Mouse (Mus musculus) right cerebral cortex, postnatal 36 days (tissue): Measurements from ENCODE around the gene Elmo1.

Experiments used
- DNase-seq, 2 experiments: peaks; one replicate each; pipeline ENCODE4 v3.0.0; 2022; ENCODE audit warnings: low spot score in 2 of 2, mixed read lengths in 1 of 2

Gene Elmo1

DNA sequence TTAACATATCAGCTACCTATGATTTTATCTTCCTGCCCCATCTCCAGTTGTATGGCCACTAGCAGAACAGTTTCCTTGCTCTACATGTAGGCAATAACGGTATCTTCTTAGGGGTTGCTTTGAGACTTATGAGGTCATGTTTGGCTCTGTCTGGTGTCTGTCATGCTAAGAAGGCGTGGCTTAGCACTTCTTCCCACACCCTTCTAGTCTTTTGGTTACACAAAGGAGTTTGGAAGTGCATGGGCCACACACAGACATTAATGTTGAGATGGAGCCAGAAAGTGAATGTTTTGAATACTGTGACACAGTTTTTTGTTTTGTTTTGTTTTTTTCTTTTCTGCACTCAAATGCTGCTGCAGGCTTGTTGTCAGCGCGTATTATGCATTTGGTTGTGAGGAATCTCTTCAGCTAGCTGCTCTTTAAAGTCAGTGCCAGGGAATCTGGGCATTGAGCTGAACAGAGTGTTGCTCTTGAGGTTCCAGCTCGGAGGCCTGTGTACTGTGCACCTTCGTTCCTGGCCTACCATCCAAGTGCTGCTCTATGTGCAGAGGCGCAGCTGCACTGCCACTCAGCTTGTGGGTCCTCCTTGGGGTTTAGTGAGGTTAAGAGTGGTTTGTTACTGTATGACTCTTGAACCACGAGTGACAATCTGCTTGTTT, 31.1 kb downstream of the Elmo1 start:
- DNase-seq: no peak

DNA sequence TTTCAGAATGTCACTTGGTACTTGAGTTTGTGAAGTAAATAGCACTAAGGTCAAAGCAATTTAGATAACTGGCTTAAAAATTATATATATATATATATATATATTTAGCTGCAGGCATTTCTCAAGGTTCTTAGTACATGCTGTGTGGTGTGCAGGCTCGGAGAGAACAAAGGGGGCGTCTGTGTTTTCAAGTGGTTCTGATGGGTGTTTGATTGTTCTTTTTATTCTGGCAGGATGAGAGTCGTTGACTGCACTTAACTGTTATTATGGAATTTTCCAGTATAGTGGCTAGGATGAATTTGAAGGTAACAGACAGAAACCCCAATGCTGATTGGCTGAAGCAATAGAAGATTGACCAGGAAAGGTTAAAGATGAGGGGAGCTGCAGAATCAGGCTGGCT, 33.6 kb downstream of the Elmo1 start:
- DNase-seq: no peak

DNA sequence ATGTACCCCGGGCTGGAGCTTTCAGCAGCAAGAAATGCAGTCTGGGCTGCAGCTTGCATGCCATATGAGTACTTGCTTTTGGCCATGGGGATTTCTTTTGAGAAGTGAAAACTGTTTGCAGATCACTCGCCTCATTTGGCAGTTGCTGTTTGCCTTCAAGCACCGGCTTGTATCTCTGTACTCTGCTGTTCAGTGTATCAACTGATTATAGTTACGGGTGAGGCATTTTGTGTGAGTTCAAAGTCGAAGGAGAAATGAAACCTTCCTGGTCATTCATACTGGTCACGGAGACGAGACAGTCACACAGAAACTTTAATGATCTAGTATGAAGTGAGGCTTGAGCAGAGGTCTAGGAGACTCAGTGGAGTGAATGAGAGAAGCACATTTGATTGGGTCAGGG, 34.6 kb downstream of the Elmo1 start:
- no peak for DNase-seq

DNA sequence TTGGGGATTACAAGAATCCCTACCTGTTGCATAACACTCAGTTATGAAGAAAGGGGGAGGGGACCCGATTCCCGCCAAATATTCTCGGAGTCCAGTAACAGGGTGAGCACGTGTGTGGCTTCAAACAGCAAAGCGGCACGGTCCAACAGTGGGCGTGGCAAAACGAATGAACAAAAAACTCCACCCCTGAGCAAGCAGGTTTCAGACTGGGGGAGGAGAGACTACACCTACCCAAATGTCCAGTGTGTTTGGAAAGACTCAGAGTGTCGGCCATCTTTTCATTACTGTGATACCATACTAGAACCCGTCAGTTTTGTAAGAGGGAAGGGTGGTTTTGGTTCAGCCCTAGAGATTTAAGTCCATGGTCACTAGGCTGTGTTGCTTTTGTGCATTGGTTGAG, 35.4 kb downstream of the Elmo1 start:
- no peak for DNase-seq

DNA sequence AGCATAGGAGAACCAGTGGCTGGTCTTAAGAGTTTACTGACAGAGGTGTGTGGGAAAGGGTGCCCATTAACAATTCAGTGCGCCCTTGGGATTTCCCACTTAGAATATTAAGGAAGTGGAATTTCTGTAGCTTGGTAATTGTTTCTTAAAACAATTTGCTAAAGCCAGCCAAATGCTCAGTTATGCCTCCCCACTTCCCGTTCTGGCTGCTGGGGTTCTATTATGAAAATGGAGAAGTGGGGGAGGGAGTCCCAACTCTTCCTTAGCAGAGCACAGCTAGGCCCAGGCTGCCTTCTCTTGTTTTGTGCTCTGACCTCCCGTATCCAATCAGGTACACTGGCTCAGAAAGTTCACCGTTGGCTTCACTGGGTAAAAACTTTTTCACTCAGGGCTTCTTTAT, 37.2 kb downstream of the Elmo1 start:
- no peak for DNase-seq

DNA sequence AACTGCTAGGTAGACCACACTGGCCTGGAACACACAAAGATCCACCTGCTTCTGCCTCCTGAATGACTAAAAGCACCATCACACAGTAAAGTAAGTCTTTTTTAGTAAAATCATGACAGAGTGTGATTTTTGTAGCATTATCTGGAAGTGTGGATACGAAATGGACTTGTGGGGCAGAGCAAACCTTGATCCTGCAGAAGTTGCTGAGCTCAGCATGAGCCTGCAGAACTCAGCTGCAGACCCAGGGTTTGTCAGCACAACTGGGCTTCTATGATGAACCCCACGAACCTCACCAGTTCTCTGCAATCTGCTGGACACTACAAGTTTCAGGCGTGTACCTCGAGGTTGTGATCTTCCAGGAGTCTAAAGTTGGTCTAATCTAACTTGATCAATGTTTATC, 37.7 kb downstream of the Elmo1 start:
- no peak for DNase-seq

DNA sequence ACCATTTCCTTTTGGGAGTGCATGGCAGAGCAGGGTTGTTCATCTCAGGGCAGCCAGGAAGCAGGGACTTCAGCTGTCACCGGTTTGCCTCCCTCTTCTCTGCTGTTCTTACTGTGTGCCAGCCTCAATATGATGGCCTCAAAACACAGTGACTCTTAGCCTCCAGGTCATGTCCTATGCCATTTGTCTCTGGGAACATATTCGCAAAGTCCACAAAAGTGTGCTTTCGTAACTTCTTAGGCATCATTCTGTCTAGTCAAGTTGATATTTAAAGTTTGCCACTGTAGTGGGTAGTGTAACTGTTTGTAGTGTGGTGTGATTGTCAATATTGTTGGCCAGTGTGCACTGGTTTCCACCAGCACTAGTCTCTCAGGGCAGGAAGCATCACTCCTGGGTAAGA, 40.3 kb downstream of the Elmo1 start:
- no peak for DNase-seq

DNA sequence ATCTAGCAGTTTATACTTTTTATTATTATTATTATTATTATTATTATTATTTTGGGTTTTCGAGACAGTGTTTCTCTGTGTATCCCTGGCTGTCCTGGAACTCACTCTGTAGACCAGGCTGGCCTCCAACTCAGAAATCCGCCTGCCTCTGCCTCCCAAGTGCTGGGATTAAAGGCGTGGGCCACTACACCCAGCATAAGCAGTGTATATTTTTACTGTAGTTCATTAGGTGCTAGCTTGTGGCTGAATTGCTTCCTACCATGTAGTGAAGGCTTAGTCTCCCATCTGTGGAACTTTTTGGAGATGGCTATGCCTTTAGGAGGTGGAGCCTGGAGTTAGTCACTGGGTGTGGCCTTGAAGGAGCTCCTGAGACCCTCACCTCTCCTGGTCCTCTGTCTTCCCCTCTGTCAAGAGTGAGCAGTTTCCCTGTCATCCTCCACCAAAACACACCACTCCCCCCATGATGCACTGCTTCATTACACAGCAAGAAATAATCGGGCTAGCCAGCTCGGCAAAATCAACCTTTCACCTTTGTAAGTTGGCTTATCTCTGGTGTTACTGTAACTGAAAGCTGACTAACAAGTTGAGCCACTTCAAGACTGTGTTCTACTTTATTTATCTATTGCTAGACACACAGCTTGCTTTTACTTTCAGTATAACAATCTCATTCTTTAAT, 41.1 kb downstream of the Elmo1 start:
- DNase-seq: no peak

DNA sequence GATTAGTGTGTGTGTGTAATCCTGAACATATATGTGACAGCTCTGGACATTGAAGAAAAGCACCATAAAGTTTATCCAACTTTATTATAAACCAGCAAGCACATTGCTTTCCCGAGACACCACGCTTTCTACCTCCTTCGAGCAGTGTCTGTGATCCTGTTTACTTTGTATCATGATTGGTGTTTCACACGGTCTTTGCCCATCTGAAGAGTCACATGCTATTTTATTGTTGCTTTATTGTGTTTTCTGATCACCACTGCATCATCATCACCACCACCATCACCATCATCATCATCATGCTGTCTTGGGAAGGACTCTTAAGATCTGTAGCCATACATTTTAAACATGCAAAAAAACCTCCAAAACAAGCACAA, 41.6 kb downstream of the Elmo1 start:
- DNase-seq: no peak

DNA sequence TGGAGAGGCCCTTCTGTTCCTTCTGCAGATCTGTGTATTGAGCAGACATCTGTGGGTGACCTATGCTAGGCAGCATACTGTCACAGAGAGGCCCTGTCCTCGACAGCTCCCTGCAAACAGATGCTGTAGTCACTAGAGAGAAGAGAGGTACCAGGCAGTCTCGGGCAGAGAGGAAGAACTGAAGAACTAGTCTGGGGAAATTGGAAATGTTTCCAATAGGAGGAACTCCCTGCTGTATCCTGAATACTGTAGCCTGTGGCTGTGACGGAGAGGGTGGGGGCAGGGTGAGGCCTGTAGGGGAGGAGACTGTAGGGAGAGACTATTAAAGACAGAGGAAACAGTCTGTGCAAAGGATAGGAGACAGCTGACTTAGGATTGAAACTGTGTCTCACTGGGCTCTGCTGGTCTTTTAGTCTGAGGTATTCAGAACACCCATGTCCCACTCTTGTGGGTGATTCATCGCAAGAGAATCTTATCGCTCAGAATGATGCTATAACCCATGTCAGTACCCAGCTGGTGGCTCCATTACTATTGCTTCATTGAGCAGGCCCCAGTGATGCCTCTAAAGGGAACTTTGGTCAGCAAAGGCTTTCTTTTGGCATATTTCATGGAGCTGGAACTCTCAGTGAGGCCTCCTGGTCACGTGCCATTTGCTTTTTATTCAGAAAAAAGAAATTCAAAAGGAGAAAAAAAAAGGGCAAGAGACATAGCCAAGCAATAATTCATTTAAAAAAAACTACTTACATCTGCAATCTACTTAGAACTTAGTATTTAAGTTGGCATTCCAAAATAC, 43.4 kb downstream of the Elmo1 start:
- DNase-seq: no peak

DNA sequence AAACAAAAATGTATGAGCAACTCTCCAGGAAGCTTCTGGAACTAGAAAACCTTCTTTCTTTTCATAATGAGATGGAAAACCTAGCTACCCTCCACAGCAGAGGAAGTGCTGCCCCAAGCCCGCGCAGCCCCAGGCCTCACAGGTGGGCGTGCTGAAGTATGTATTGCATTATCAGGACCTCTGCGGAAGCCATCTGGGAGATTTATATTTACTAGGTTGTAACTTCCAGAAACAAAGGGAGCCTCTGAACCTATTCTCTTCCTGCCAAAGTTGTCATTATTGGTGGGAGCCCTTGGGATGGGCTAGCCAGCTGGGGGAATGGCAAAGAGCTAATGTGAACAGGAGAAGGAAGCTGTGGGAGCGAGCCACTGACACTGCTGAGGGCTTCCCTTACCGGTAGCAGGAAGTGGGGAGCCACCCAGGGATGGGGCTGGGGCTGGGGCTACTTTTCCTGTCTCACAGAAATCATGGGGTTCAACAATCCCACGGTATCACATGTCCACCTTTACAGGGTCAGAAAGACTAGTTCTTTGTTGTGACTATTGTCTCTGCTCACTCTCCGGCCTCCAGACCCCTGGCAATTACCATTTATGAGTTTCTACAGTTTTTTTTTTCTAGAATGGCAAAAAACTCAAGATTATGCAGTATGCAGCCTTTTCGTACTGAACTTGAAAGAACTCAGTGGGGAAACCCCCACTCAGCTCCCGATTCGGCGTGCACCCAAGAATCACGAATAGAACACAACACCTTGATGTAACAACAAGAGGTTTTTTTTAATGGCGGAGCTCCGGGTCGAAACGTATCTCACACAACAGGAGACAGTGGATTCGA, 44.2 kb downstream of the Elmo1 start:
- DNase-seq: no peak

DNA sequence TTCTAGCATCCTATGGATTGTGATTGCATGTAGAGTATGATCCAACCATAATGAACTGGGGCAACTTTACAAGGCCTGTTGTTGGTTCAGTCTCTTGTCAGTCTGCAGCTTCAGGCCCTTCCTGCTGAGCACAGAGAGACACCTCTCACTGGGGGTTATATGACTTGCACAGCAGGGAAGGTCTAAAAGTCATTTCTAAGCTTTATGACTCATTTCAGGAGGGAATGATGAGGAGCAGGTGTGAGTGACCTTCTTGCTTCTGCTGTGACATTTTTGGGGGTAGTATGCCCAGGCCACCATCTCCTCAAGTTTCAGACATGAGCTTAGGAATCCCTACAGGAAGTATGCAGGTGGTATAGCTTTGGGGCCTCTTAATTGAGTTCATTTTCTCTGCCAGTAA, 46.4 kb downstream of the Elmo1 start:
- no peak for DNase-seq

DNA sequence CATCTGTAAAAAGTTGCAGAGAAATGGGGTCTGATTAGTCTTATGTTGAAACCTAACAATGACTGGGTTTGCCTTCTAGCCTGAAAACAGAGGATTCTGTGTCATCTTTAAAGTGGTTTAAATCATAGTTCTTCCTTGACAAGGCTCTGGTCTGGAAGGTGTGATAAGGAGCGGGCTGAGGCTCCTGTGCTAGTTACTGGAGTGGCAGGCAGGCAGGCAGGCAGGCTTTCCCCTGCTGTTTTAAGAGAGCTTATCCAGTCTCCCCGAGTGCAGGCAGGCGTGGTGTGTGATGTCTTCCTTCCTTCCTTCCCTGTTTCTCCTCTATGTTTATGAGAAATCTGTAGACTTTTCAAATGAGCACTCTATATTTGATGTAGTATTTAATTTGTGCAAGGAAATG, 48.1 kb downstream of the Elmo1 start:
- DNase-seq: no peak

DNA sequence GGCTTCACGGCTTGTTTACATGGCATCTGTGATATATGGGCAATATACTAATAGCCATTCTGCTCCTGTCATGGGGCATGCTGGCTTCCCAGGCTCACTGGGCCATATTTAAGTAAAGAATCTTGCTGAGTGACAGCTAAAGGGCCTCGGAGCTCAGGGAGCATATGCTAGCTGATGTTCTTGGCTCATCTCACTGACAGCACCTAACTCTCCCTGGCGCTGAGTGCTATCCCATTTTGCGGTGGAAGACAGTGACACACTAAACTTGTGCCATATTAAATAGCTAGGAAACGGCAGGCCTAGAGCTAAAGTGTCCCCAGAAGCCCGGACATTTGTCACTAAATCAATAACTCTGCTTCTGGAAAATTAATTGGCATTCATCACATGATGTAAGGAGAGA, 48.7 kb downstream of the Elmo1 start:
- DNase-seq: no peak

DNA sequence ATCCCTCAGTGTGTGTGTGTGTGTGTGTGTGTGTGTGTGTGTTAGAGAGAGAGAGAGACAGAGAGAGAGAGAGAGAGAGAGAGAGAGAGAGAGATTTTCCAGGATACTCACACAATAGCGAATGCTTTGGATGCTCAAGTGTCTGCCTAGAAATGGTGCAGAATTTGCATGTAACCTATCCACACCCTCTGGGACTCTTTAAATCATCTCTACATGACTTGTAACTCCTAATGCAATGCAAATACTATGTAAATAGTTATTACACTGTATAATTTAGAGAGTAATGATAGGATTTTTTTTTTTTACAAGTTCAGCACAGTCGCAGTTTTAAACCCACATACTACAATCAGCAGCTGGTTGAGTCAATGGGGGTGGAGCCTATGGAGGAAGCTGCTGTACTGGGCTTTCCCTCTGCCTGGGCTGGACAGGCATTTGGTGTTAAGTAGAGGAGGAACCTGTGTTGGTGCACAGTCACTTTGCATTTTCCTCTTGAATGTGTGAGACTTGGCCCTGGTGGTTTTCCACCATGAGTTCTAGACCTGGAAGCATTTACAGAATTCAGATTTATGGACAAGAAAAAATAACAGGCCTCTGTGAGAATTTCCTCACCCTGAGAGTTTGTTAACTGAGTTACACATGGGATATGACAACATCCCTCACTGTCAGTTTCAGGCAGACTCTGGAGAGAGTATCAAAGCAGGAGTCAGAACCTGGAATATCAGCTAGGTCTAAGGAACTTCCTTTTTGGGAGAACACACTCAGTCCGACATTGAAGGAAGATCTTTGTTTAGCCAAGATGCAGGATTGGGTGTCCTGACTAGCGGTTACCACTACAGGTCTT, 49.6 kb downstream of the Elmo1 start:
- no peak for DNase-seq

DNA sequence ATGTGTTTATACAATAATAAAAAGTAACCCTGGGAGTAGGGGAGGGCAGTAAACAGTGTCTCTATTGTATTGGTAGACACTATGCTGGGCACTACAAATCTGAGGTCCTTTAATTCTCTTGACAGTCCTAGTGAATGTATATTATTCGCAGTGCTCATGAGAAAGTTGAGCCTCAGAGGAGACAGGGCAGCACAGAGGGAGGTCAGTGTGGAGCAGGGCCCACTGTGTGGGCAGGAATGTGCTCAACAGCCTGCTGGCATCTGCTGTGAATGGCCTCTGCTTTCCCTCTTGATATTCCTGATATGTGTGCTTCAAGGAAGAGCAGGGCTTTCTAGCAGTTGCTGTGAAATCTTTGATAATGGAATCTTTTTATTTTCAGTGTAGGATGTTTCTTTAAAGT, 52.2 kb downstream of the Elmo1 start:
- DNase-seq: no peak

DNA sequence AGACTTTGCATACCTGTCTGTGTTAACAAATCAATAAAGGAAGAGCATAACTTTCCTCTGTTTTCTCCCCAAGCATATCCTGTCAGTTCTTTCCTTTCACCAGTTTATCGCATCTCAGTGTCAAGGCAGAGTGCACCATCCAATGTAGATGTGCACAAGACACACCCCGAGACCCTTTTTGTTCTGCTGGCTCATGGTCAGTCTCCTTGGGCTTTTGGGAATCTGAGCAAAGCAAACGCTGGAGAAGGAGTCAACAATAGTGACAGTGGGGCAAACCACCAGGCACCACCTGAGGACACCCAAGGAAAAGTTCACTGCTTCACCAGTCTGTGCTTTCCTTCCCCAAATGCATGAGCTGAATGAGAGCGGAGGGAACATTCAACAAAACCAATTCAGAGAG, 56.5 kb downstream of the Elmo1 start:
- no peak for DNase-seq

DNA sequence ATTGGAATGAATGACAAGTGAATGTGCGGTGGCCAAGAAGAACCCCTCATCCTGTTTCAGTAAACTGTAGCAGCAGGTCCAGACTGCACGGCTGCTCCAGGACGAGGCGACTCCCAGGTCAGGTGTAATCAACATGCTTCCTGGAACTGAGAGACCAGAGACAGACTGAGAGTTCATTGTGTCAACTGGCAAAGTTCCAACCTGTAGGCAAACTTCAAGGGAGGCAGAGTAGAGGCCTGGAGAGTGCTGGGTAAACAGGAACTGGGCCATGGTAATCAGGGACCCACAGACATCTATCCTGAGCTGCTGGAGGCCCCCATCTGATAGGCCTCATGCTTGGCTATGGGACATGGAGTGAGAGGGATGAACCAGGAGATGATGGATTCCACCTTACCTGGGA, 57.3 kb downstream of the Elmo1 start:
- DNase-seq: no peak

DNA sequence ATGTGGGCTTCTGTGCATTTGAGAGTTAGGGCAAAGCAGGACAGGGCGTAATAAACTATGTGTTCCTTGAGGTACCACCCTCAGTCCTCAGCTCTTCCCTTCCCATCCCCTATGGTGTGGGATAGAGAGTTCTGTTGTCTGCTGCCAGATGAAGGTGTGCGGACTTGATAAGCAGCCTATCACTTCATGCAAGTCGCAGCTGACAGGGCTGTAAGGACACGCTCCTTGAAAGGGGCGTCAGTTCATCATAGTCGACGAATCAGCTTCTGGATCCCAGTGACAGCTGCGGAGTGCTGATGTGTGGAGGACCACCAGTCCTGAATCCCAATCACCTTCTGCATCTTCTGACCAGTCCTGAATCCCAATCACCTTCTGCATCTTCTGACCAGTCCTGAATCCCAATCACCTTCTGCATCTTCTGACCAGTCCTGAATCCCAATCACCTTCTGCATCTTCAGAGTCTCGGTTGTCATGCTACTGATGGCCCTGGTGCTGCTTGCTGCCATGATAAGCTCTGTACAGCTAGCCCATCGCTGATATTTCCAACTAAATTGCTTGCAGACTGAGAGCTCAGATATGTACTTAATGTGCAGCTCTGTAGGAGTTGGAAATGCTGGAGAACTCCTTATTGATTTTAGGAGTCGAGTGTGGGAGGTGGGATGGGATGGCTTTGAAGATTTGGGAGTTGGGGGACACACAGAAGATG, 59.9 kb downstream of the Elmo1 start:
- no peak for DNase-seq

DNA sequence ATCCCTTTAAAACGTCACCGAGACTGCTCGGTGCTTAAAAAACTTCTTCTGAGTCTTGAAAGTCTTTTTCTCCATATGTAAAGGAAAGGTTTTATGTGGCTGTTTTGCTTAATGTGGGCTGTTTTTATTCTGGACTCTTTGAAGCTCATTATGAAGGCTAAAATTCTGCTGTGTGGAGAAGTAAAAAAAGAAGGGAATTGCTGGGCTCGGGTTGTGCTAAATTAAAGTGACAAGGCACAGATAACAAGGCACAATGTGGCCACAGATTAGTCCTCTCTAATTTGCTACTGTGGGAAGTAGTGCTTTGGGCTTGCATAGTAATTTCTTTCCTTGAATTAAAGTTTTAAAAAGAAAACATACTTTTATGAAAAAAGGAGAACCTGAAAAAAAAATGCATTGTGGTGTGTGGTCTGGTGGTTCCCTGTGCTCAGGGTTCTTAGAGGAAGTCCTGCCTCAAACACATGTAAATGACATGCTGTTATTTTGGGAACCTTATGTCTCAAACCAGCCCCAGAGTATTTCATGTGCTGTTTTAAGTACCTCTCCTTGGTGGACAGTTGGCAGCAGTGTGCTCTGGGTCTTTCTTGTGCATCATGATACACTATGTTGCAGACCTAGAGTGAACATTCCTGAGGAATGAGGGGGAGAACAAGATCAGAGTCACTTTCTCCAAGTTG, 61.0 kb downstream of the Elmo1 start:
- no peak for DNase-seq
